Mouse (Mus musculus) lung, adult 2 months (tissue): ENCODE data around the gene Galc.

Source experiments
- CTCF ChIP-seq: fragments of 200-500 bp; IDR thresholded peaks from 2 replicates; pipeline ENCODE4 v1.5.1; 2011; ENCODE audit warnings: mild to moderate bottlenecking, low read length, control low read depth; ENCODE audit not compliant: insufficient read depth
- POLR2A ChIP-seq: fragments of 200-500 bp; IDR thresholded peaks from 2 replicates; pipeline ENCODE4 v1.6.1; 2011; ENCODE audit warnings: low read depth, mild to moderate bottlenecking, control low read depth, low read length, borderline replicate concordance; ENCODE audit errors: extremely low read depth

- no peak for TF ChIP-seq POLR2A
- TF ChIP-seq CTCF, result no peak
These were observed 78.5 kb downstream of the Galc start for GRCm38 (mm10) chr12:98180807-98181206.
